Mouse (Mus musculus): ENCODE results near the gene Samd3. TPM values are rescaled to one million over a fixed set of nuclear protein-coding genes. Genes with fewer than 3 reads are reported as not detected.

Samd3 gene
- not detected in 2 replicates for polyA plus RNA-seq (2015; fragmentation: Nextera tagmentation; extraction: Ambion mirVana)

DNA sequence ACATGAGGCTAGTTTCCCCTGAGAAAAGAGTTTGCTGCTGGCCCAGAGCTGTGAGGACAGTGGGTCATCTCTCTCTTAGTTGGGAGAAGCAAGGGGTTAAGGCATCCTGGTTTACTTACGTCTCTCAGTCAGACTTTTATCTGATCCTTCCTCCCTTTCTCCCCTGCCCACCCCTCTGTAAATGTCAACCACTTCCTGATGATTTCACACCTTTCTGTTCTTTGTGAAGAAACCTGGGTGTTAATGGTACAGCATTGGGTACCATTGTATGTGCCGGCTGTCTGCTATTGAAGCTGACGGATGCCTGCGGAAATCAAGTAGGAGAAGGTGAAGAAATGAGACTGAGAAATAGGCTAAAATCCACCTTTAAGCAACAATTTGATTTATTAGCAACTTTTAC lies at the start of gene Samd3:
Samd3 (plus strand) TSS at position 220 of the 400 bp plus-strand sequence.
- no peaks in the 10 kb centered on the region for H3K27me3 ChIP-seq
- WGBS = 66% methylated on average over 4 of the region's 4 CpGs
- H3K4me1 ChIP-seq (replicated peaks) = no peaks in the 10 kb centered on the region
- no peaks in the 10 kb centered on the region for H3K36me3 ChIP-seq
- no peak for ATAC-seq (ENCODE audit: low read depth)
- no peak within 1 kb of the TSS for H3K9ac ChIP-seq
- no peak within 1 kb of the TSS for H3K4me3 ChIP-seq
- H3K27ac ChIP-seq (replicated peaks) = no peak within 1 kb of the TSS
- no peaks in the 10 kb centered on the region for H3K9me3 ChIP-seq
- no peak within 1 kb of the TSS for H3K4me2 ChIP-seq

DNA sequence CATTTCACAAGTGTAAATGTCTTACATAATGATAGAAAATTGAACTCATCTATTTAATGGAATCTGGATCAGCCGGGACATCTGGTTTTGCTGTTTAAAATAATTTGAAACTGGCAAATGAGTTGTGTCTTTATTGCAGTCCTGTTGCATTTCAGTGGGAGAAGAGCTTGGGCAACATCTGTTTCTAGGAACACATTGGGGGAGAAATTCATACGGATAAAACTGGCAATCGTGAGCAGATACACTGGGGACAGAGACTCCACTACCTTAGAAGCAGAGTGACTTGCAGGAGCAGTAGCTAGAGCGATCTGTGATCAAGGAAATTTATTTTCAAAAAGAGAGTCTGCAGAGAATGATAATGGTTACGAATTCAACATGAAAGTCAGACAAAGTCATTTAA lies 44.2 kb upstream of the Samd3 start:
- Histone ChIP-seq H3K36me3 (no peaks in the 10 kb centered on the region), H3K27ac (replicated peaks) (no peak overlapping the region), H3K9ac (no peak overlapping the region), H3K27me3 (no peaks in the 10 kb centered on the region), H3K4me3 (no peak overlapping the region), H3K4me2 (no peak overlapping the region), H3K9me3 (no peaks in the 10 kb centered on the region), H3K4me1 (replicated peaks) (no peaks in the 10 kb centered on the region)
- ATAC-seq (ENCODE audit: low read depth) = no peak
- WGBS = 88% methylated on average over 5 of the region's 5 CpGs

DNA sequence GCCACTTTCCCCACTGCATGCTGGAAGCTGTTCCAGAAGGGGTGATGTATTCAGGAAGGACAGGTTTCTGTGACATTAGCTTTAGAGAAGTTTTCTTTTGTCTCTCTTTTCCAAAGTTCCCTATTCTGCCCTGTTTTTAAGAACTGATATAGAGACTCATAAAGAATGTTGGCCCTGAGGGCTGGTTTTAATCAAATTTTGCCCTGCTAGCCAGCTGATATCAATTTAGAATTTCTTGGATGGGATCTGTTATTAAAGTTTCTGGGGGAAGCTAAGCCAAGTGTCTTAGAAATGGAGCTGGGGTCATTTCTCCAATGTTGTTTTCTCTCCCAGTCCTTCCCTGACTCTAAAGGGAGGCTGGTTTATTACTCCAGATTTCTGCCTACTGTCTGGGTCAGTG lies 38.7 kb upstream of the Samd3 start:
- Histone ChIP-seq H3K36me3 (no peaks in the 10 kb centered on the region), H3K27ac (replicated peaks) (no peak overlapping the region), H3K4me2 (no peak overlapping the region), H3K27me3 (no peaks in the 10 kb centered on the region), H3K9me3 (no peaks in the 10 kb centered on the region), H3K9ac (no peak overlapping the region), H3K4me1 (replicated peaks) (no peaks in the 10 kb centered on the region), H3K4me3 (no peak overlapping the region)
- ATAC-seq (ENCODE audit: low read depth) = no peak

DNA sequence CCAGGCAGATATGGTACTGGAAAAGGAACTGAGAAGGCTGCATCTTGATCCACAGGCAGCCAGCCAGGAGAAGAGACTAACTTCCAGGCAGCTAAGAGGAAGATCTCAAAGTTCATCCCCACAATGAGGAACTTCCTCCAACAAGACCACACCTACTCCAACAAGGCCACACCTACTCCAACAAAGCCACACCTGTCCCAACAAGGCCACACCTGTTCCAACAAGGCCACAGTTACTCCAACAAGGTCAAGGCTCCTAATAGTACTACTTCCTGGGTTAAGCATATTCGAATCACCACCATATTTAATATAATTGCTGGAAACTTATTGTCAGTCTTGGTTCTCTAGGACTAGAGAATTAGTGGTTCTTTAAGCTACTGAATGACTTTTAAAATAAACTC lies 34.6 kb upstream of the Samd3 start:
- Histone ChIP-seq H3K9ac (no peak overlapping the region), H3K36me3 (no peaks in the 10 kb centered on the region), H3K4me1 (replicated peaks) (no peaks in the 10 kb centered on the region), H3K27me3 (no peaks in the 10 kb centered on the region), H3K27ac (replicated peaks) (no peak overlapping the region), H3K4me3 (no peak overlapping the region), H3K4me2 (no peak overlapping the region), H3K9me3 (no peaks in the 10 kb centered on the region)
- WGBS = 79% methylated on average over 1 of the region's 1 CpGs
- ATAC-seq (ENCODE audit: low read depth) = no peak

DNA sequence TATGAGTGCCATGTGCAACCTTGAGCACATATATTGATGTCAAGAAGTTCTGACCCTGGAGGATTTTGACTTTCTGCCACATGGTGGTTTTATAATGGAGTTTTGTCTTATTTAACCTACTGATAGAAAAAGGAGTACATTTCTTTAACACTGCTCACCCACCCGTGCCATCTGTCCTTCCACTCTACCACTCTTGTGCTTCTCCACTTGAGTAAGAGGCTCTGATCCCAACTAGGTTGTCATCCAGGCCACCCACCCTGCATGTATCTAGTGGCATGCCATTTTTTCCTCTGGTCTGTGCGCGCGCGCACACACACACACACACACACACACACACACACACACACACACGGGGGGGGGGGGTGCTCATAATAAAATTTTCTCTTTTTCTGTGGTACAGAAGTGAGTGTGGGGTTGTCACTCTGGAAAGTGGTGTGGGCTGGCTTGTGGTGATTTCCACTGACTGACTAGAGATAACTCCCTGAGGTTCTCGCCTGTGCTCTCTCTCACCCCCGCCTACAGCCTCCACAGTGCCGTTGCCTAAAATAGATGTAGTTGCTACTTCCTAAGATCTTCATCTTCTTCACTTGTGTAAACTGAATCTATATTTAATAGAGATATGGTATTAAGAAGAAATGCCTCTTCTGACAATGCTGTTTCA lies 26.7 kb upstream of the Samd3 start:
- Histone ChIP-seq H3K27me3 (no peaks in the 10 kb centered on the region), H3K36me3 (no peaks in the 10 kb centered on the region), H3K27ac (replicated peaks) (no peak overlapping the region), H3K4me2 (no peak overlapping the region), H3K9me3 (no peaks in the 10 kb centered on the region), H3K4me3 (no peak overlapping the region), H3K9ac (no peak overlapping the region), H3K4me1 (replicated peaks) (no peaks in the 10 kb centered on the region)
- 91% methylated on average over 9 of the region's 9 CpGs for WGBS
- ATAC-seq (ENCODE audit: low read depth) = no peak

DNA sequence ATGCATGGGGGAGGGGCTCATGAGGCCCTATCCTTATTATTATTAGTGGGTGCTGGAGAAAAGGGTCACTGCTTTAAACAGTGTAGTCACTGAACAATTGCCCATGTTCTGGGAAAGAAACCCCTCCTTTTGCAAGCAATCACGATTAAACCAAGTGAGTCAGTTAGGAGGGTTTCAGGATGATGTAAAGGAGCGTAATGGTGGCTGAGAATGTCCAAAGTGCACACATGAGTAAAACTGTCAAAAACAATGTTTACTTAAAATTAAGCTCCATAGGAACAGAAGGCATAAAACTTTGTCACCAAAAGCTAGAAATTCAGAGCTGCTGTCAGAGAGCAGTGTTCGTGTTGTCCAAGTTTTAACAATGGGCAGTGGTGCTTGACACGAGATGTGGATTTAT lies 8.8 kb upstream of the Samd3 start:
- no peak for ATAC-seq (ENCODE audit: low read depth)
- Histone ChIP-seq H3K36me3 (no peaks in the 10 kb centered on the region), H3K4me3 (no peak overlapping the region), H3K27me3 (no peaks in the 10 kb centered on the region), H3K4me1 (replicated peaks) (no peaks in the 10 kb centered on the region), H3K27ac (replicated peaks) (no peak overlapping the region), H3K9ac (no peak overlapping the region), H3K9me3 (no peaks in the 10 kb centered on the region), H3K4me2 (no peak overlapping the region)
- WGBS = 84% methylated on average over 4 of the region's 4 CpGs

DNA sequence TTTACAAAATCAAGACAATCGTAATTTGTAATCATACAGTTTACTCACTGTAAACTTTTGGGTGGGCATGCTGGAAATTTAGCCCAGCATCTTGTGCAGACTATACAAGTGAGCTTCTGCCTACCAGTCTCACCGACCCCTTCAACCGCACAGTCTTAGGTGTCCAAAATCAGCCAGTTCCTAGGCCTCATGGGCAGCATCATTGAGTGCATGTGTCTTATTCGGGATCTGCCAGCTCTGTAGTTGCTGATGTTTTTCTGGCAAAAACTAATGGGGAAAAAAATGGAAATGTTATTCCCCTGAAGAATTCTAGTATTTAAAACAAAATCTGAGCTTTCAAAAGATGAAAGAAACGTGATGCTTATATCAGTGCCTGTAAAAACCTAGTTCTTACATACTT lies 3.3 kb upstream of the Samd3 start:
- Histone ChIP-seq H3K4me3 (no peak overlapping the region), H3K27me3 (no peaks in the 10 kb centered on the region), H3K27ac (replicated peaks) (no peak overlapping the region), H3K9ac (no peak overlapping the region), H3K4me1 (replicated peaks) (no peaks in the 10 kb centered on the region), H3K9me3 (no peaks in the 10 kb centered on the region), H3K36me3 (no peaks in the 10 kb centered on the region), H3K4me2 (no peak overlapping the region)
- no peak for ATAC-seq (ENCODE audit: low read depth)
- WGBS = 86% methylated on average over 5 of the region's 5 CpGs

DNA sequence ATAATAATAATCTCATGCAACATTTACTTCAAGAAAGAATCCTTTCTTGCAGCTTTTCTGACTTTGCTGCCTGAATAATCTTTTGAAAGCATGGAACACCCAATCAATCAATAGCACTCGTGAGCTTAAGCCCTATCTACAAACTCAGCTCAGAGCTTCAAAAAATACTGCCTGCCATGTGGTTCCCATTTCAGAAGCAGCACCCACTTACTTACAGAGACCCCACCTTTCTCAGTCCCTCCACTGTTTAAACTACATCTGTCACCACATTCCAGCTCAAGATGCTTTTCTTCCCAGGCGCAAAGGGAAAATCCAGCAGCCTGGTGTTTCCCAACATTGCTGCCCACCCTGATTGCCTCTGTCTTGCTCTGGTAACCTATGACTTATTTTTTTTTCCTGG lies 2.8 kb upstream of the Samd3 start:
- ATAC-seq (ENCODE audit: low read depth) = no peak
- Histone ChIP-seq H3K27ac (replicated peaks) (no peak overlapping the region), H3K4me1 (replicated peaks) (no peaks in the 10 kb centered on the region), H3K9ac (no peak overlapping the region), H3K27me3 (no peaks in the 10 kb centered on the region), H3K9me3 (no peaks in the 10 kb centered on the region), H3K4me2 (no peak overlapping the region), H3K4me3 (no peak overlapping the region), H3K36me3 (no peaks in the 10 kb centered on the region)
- WGBS = 64% methylated on average over 2 of the region's 2 CpGs

DNA sequence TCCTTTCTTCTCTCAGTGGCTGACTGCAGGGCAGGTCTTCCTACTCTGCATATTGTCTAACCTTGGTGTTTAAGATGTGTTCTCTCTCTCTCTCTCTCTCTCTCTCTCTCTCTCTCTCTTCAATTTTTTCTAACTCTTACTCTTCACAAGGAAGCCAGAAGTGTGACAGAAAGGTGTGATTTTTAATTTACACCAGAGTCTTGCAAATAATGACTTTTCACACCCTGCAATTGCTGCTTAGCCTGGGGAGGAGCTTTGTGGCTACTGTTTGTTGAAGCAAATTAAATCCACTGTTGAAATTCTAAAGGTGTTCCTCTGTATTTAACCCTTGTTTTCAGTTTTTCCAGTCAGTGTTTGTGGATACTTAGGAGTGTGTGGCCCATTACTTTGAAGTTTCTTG lies 1.3 kb upstream of the Samd3 start:
- Histone ChIP-seq H3K9ac (no peak overlapping the region), H3K36me3 (no peaks in the 10 kb centered on the region), H3K4me1 (replicated peaks) (no peaks in the 10 kb centered on the region), H3K27ac (replicated peaks) (no peak overlapping the region), H3K4me3 (no peak overlapping the region), H3K27me3 (no peaks in the 10 kb centered on the region), H3K9me3 (no peaks in the 10 kb centered on the region), H3K4me2 (no peak overlapping the region)
- no peak for ATAC-seq (ENCODE audit: low read depth)

DNA sequence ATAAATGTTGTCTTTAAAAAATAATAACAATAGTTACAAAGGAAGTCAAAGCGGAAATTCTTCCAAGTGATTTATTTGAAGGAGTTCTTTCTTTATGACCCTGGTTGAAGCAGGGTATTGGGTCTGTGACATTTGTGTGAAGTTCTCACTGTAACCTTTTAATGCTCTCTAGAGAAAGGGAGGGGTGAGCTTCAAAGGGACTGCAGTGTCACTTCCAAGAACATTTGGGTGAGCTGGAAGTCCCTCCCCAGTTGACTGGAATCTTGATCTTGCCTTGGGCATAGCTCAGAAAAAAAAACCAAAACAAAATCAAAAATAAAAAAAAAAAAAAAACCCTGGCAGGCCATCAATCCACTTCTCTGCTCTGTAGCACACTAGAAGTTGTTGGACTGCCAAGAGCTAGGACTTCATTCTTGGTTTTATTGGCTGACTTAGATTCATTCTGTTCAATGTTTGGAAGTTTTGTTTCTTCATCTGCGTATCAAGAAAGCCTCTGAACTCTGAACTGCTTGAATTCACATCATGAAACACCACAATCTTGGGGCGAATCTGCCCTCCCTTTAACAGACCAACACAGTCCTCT lies 2.7 kb downstream of the Samd3 start:
- Histone ChIP-seq H3K4me1 (replicated peaks) (no peaks in the 10 kb centered on the region), H3K27ac (replicated peaks) (no peak overlapping the region), H3K9me3 (no peaks in the 10 kb centered on the region), H3K4me3 (no peak overlapping the region), H3K27me3 (no peaks in the 10 kb centered on the region), H3K36me3 (no peaks in the 10 kb centered on the region), H3K9ac (no peak overlapping the region), H3K4me2 (no peak overlapping the region)
- 75% methylated on average over 3 of the region's 3 CpGs for WGBS
- no peak for ATAC-seq (ENCODE audit: low read depth)

DNA sequence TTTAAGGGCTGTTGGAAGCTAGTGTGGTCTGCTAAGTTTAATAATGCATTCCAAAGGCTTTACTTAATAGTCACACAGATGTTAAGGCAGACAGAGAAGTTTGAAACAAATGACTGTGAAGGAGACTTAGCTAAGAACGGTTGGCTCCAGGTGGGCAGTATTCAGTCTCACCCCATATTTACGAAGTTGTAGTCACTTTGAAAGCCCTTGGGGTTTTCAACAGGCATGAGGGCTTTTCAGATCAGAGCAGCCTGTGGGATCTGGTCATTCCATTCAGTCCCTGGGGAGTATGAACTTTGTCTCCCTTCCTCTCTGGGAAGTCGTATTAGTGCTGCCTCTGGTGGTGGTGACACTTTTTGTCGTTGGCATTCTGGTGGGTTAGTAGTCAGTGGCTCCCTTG lies 9.1 kb downstream of the Samd3 start:
- no peaks in the 10 kb centered on the region for H3K36me3 ChIP-seq
- H3K9me3 ChIP-seq = no peaks in the 10 kb centered on the region
- no peak overlapping the region for H3K9ac ChIP-seq

DNA sequence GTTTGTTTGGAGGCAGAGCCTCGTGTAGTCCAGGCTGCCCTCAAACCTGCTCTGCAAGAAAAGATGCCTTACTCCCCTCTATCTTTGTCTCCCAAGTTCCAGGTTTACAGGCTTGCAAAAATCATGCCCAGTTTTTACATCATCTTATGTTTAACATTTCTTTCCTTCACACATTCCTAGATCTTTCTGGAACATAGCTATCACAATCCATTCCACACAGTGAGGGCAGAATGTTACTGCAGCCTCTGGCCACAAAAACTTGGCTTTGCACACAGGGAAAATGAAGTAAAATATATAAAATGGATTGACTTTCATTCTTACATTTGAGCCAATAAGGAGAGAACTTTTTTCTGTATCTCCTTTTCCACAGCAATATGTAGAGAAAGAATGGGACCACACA lies 9.6 kb downstream of the Samd3 start:
- Histone ChIP-seq H3K27ac (replicated peaks) (no peak overlapping the region), H3K9me3 (no peaks in the 10 kb centered on the region), H3K36me3 (no peaks in the 10 kb centered on the region), H3K4me3 (no peak overlapping the region), H3K27me3 (no peaks in the 10 kb centered on the region), H3K9ac (no peak overlapping the region), H3K4me1 (replicated peaks) (no peaks in the 10 kb centered on the region), H3K4me2 (no peak overlapping the region)
- ATAC-seq (ENCODE audit: low read depth) = no peak
- 70% methylated on average over 1 of the region's 1 CpGs for WGBS

More for the DNA sequence above, 9.1 kb downstream of the Samd3 start:
- Histone ChIP-seq H3K4me1 (replicated peaks) (no peaks in the 10 kb centered on the region), H3K4me2 (no peak overlapping the region), H3K27ac (replicated peaks) (no peak overlapping the region), H3K4me3 (no peak overlapping the region), H3K27me3 (no peaks in the 10 kb centered on the region)
- 61% methylated on average over 4 of the region's 4 CpGs for WGBS
- no peak for ATAC-seq (ENCODE audit: low read depth)

DNA sequence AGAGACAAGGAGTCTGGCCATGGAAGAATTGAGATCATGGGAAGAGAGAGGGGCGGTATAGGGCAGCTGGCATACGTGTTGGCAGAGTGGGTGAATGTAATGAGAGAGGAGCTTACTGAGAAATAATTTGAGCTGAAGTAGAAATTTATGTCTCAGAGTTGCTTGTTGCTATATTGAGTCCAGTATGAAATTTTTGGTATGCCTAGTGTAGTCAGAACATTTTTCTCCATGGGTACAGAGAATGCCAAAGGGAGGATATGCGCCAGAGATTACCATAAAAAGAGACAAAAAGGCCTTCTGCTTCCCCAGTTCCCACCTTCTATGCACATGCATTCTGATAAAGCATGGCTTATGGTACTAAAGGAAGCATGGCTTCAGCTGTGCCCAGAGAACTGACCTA lies 13.7 kb downstream of the Samd3 start:
- Histone ChIP-seq H3K4me2 (no peak overlapping the region), H3K4me1 (replicated peaks) (no peaks in the 10 kb centered on the region), H3K9ac (no peak overlapping the region), H3K36me3 (no peaks in the 10 kb centered on the region), H3K27me3 (no peaks in the 10 kb centered on the region), H3K27ac (replicated peaks) (no peak overlapping the region), H3K9me3 (no peaks in the 10 kb centered on the region), H3K4me3 (no peak overlapping the region)
- 93% methylated on average over 3 of the region's 3 CpGs for WGBS
- ATAC-seq (ENCODE audit: low read depth) = no peak

Data from neural tube, embryonic 13.5 days (tissue).